Mouse (Mus musculus): ENCODE measurements at regions not wholly inside any gene's neighbourhood (a gene's known extent, or its start where the extent isn't known, plus 50 kb on each side); places are given as distances from the start of the nearest gene placed in this dataset.
"Not testable (repeated sequence)": the region's sequence is repeated elsewhere in the genome, so short reads cannot be mapped to it uniquely, and the experiment has no call there.

DNA sequence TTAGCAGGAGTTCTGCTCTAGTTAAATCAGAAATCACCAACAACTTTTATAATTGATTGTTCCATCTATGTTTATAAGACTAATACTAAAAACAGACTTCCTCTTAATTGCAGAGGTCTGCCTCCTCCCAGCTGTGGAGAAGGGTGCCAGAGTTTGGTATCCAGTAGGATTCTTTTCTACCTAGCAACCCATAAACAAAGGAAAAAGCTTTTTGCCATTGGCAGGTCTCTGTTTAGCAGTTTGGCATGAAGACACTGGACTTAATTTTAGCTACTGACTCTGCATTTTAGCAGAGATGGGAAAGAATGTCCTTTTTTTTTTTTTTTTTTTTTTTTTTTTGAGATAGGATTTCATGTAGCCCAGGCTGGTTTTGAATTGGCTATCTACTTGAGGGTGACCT lies 1628.4 kb downstream of the A830018L16Rik start:
- no peak for DNase-seq (ENCODE audit: low spot score)

DNA sequence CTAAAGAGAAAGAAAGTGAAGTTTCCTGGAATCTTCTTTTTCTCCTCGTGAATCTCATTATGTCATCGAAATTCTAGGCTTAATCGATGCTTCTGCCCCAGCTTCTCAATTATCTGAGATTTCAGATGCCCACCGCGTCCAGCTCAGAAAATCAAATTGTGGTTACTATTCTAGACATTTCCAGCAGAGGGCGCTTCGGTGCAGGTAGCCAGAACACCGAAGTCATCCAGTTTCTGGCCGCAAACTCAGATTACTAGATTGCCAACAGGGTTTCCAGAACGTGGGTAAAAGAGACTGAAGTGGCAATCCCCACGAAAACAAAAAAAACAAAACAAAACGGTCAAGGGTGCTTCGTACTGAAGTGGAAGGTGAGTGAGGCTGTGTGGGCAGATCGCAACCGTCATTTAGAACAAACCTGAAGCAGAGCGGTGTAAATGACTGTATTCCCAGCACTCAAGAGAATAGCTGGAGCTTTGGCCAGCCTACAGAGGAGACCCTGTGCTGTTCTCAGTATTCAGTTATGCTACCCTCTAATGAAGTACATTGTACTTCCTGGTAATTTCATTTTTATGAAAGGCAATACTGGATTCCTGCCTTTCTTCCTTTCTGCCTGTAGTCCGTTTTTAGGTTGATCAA lies 1636.4 kb downstream of the A830018L16Rik start:
- peak; percentile 79 for DNase-seq (ENCODE audit: low spot score)

DNA sequence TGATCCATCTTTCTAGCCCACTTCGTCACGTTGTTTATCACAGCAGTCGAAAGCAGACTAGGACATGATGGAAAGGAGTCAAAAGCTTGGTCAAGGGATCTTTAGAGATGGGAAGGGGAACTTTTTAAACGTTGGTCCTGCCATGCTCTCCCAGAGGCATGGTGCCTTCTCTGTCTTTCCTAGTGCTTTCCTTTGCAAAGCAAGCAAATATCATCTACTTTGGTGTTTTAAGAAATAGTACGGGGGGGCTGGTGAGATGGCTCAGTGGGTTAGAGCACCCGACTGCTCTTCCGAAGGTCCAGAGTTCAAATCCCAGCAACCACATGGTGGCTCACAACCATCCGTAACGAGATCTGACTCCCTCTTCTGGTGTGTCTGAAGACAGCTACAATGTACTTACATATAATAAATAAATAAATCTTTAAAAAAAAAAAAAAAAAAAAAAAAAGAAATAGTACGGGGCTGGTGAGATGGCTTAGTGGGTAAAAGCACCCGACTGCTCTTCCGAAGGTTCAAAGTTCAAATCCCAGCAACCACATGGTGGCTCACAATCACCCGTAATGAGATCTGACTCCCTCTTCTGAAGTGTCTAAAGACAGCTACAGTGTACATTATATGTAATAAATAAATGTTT lies 1637.6 kb downstream of the A830018L16Rik start:
- not testable (repeated sequence) for DNase-seq (ENCODE audit: low spot score)

DNA sequence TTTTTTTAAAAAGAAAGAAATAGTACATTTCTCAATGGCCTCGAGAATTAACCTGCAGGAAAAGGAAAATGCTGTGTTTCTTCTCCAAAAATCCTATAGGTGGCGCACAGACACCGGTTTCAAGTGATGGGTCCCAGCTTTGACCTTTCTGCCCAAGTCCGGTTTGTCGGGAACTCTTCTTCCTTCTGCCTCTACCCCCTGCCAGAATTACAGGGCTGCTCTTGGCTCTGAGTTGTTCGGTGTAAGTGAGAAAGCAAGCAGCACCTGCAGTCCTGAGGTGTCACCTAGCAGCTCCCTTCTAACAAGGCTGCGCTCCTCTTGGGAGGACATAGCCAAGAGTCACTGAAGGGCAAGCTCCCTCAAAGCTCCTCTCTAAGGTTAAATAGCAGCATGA lies 1638.2 kb downstream of the A830018L16Rik start:
- peak; percentile 81 for DNase-seq (ENCODE audit: low spot score)

DNA sequence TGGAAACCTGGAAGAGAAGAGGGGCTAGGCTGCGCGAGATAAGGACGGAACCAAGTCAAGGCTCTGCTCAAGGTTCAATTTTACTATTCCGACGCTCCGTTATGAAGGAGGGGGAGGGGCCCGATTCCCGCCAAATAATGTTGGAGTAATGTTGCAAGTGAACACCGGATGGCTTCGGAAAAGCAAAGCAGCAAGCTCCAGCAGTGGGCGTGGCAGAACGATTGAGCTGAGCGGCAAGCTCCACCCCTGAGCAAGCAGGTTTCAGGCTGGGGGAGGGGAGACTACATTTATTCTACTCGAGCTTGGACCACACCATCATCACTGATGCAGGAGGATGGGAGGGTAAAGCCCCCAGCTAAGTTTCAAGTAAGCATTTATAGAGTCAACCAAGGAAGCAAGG lies 1643.8 kb downstream of the A830018L16Rik start:
- no peak for DNase-seq (ENCODE audit: low spot score)

DNA sequence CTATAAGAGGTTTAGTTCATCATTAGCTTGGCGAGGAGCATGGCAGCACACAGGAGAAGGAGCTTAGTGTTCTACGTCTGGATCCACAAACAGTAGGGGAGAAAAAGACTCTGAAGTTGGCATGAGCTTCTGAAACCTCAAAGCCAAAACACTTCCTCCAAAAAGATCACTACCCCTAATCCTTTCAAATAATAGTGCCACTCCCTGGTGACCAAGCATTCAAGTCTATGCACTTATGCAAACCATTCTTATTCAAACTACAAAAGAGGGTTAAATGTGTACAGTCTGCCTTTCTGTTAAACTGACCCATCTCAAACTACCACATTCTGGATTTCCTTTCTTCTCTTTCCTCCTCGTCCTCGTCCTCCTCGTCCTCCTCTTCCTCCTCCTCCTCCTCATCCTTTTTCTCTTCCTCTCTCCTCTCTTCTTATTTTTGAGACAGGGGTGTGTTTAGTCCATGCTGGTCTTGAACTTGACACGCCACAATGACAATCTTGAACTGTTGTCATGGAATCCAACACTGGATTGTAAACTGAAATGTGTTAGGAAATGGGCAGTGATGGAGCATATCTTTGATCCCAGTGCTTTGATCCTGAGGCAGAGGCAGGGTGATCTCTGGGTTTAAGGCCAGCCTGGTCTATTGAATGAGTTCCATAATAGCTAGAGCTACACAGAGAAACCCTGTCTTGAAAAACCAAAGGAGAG lies 1645.9 kb downstream of the A830018L16Rik start:
- DNase-seq (ENCODE audit: low spot score) = no peak
